Mouse (Mus musculus) T-cell, adult 66 days (primary cell): Measurements from ENCODE around the gene Nr1i3. TPM values are rescaled to one million over a fixed set of nuclear protein-coding genes. Genes with fewer than 3 reads are reported as not detected.

Experiments
- total RNA-seq, 2 experiments: library from RNA; stranded (reverse); gene quantifications; 3 replicates in 1 of 2; 4 replicates in 1 of 2; pipeline ENCODE4 v1.2.4; 2023

Nr1i3 gene
- not detected for total RNA-seq

GRCm38 (mm10) chr1:171213801-171214496 lies at the start of gene Nr1i3:
TSS of gene Nr1i3 (plus strand) at chr1:171213970.

GRCm38 (mm10) chr1:171195887-171196397 lies 17.8 kb upstream of the Nr1i3 start, which contains the start of gene Pcp4l1:
TSS of gene Pcp4l1 (minus strand) at chr1:171196268.

GRCm38 (mm10) chr1:171222238-171223155 lies 8.7 kb downstream of the Nr1i3 start, which contains the start of gene Tomm40l:
TSS of gene Tomm40l (minus strand) at chr1:171222514.

GRCm38 (mm10) chr1:171224857-171225256 lies 11.1 kb downstream of the Nr1i3 start, which contains the start of gene Apoa2:
TSS of gene Apoa2 (plus strand) at chr1:171225054.

GRCm38 (mm10) chr1:171234126-171234525 lies 20.4 kb downstream of the Nr1i3 start, which contains the start of gene Fcer1g:
TSS of gene Fcer1g (minus strand) at chr1:171234365.

GRCm38 (mm10) chr1:171249913-171250600 lies 36.3 kb downstream of the Nr1i3 start, which contains the start of gene Adamts4:
TSS of gene Adamts4 (plus strand) at chr1:171250421.

GRCm38 (mm10) chr1:171250680-171251593 lies 37.2 kb downstream of the Nr1i3 start, which contains the start of gene Ndufs2:
TSS of gene Ndufs2 (minus strand) at chr1:171251388.

GRCm38 (mm10) chr1:171269848-171270572 lies 56.2 kb downstream of the Nr1i3 start, which contains the start of gene B4galt3:
TSS of gene B4galt3 (plus strand) at chr1:171270328.

Other genes starting within 250 kb of the Nr1i3 start
- gene Fcgr2b, start 237.4 kb upstream of the Nr1i3 start, total RNA-seq = 1 to 10 TPM in 1 of 2 experiments, not detected in 1; 1.1 TPM
- gene Fcgr4, start 195.1 kb upstream of the Nr1i3 start, total RNA-seq = under 1 TPM in 1 of 2 experiments, not detected in 1; 0.44 TPM
- gene Fcgr3, start 149.0 kb upstream of the Nr1i3 start, total RNA-seq = 1 to 10 TPM; 1.6 to 2.6 TPM
- not detected for gene Cfap126, start 100.1 kb upstream of the Nr1i3 start, total RNA-seq
- gene Sdhc, start 63.4 kb upstream of the Nr1i3 start, total RNA-seq = 100 to 1,000 TPM; 106 to 111 TPM
- gene Mpz, start 63.3 kb upstream of the Nr1i3 start, total RNA-seq = not detected
- not detected for gene Pcp4l1, start 17.7 kb upstream of the Nr1i3 start, total RNA-seq
- 10 to 100 TPM; 25.7 to 28.9 TPM for gene Tomm40l, start 8.5 kb downstream of the Nr1i3 start, total RNA-seq
- not detected for gene Apoa2, start 11.1 kb downstream of the Nr1i3 start, total RNA-seq
- 1 to 10 TPM; 7.7 to 8.1 TPM for gene Fcer1g, start 20.4 kb downstream of the Nr1i3 start, total RNA-seq
- gene Adamts4, start 36.5 kb downstream of the Nr1i3 start, total RNA-seq = under 1 TPM in 1 of 2 experiments, not detected in 1; 0.12 TPM
- 100 to 1,000 TPM; 121 to 130 TPM for gene Ndufs2, start 37.4 kb downstream of the Nr1i3 start, total RNA-seq
- 10 to 100 TPM; 79.2 to 92.2 TPM for gene B4galt3, start 56.4 kb downstream of the Nr1i3 start, total RNA-seq
- 10 to 100 TPM; 51.6 to 65.3 TPM for gene Ppox, start 67.2 kb downstream of the Nr1i3 start, total RNA-seq
- 10 to 100 TPM; 53.0 to 56.2 TPM for gene Usp21, start 74.0 kb downstream of the Nr1i3 start, total RNA-seq
- 10 to 100 TPM; 48.0 to 48.5 TPM for gene Ufc1, start 81.1 kb downstream of the Nr1i3 start, total RNA-seq
- 10 to 100 TPM; 32.7 to 39.0 TPM for gene Dedd, start 115.2 kb downstream of the Nr1i3 start, total RNA-seq
- gene Nit1, start 131.7 kb downstream of the Nr1i3 start, total RNA-seq = 10 to 100 TPM; 23.7 to 25.1 TPM
- gene Pfdn2, start 131.7 kb downstream of the Nr1i3 start, total RNA-seq = 10 to 100 TPM; 66.7 to 68.1 TPM
- gene Klhdc9, start 146.8 kb downstream of the Nr1i3 start, total RNA-seq = under 1 TPM; 0.36 to 0.47 TPM
- not detected for gene Nectin4, start 156.1 kb downstream of the Nr1i3 start, total RNA-seq
- 100 to 1,000 TPM; 224 to 247 TPM for gene Arhgap30, start 175.0 kb downstream of the Nr1i3 start, total RNA-seq
- gene Usf1, start 197.3 kb downstream of the Nr1i3 start, total RNA-seq = 100 to 1,000 TPM in 1 of 2 experiments, 10 to 100 TPM in 1; 99.1 to 103 TPM
- gene Tstd1, start 204.9 kb downstream of the Nr1i3 start, total RNA-seq = 1 to 10 TPM; 6.0 to 8.0 TPM
- under 1 TPM in 1 of 2 experiments, not detected in 1; 0.92 TPM for gene F11r, start 223.6 kb downstream of the Nr1i3 start, total RNA-seq